Mouse (Mus musculus): Measurements from ENCODE around the gene Dvl1.

- peak; percentile 22 for TF ChIP-seq CTCF (IDR thresholded peaks at IDR 0.05; ENCODE audit: control insufficient read depth, insufficient read depth, insufficient read length)
- TF ChIP-seq MYOG (IDR thresholded peaks at IDR 0.05; ENCODE audit: control insufficient read depth, extremely low read depth, insufficient read length): no peak
- no peak for TF ChIP-seq FOSL1 (IDR thresholded peaks at IDR 0.05; ENCODE audit: insufficient read depth, low read length, poor library complexity, severe bottlenecking)
- no peak for TF ChIP-seq MAX (IDR thresholded peaks at IDR 0.05)
- TF ChIP-seq USF1 (IDR thresholded peaks at IDR 0.05; ENCODE audit: low read depth): no peak
Observed at GRCm38 (mm10) chr4:155847591-155848352, 570 bp downstream of the Dvl1 start.
